Mouse (Mus musculus) CH12.LX (cell line): Measurements from ENCODE around the gene Ythdf2. TPM values are rescaled to one million over a fixed set of nuclear protein-coding genes. Genes with fewer than 3 reads are reported as not detected.

Experiments
- DNase-seq: peaks from one replicate; pipeline ENCODE4 v3.0.0-alpha.2; 2013; ENCODE audit errors: extremely low read depth
- H3K27ac ChIP-seq: 2 replicates; pipeline ENCODE4 v1.5.1; 2012; ENCODE audit warnings: low read depth, mild to moderate bottlenecking, control low read depth, moderate library complexity; ENCODE audit not compliant: insufficient read depth
- H3K27me3 ChIP-seq: replicated peaks from 2 replicates; pipeline ENCODE3; 2012; ENCODE audit warnings: inconsistent platforms
- H3K36me3 ChIP-seq, 2 experiments: replicated peaks in 1 of 2; 2 replicates each; pipeline versions ENCODE3 to v1.6.1; 2012; ENCODE audit warnings: inconsistent platforms in 1 of 2, low read length in 1 of 2, mild to moderate bottlenecking in 1 of 2, mixed read lengths in 1 of 2, moderate library complexity in 1 of 2; ENCODE audit not compliant: control insufficient read depth in 1 of 2, insufficient read depth in 1 of 2
- H3K4me1 ChIP-seq, 2 experiments: 2 replicates each; pipeline ENCODE4 v1.6.1; 2012; ENCODE audit warnings: inconsistent platforms in 1 of 2, moderate library complexity in 1 of 2; ENCODE audit not compliant: insufficient read depth in 2 of 2, control insufficient read depth in 1 of 2
- H3K4me2 ChIP-seq: 2 replicates; pipeline ENCODE4 v1.6.1; 2012; ENCODE audit warnings: low read depth, mild to moderate bottlenecking, control low read depth; ENCODE audit not compliant: poor library complexity, insufficient read depth, severe bottlenecking
- H3K4me3 ChIP-seq, 3 experiments: fragments of 150-350 bp in 1 of 3; sonication (generic) in 1 of 3; replicated peaks in 1 of 3; 2 replicates each; pipeline versions ENCODE3 to v1.5.1; 2011 to 2012; ENCODE audit warnings: low read depth in 2 of 3, low read length in 2 of 3, mild to moderate bottlenecking in 2 of 3, moderate library complexity in 2 of 3, control low read depth in 1 of 3, improper control_type of control experiment in 1 of 3, inconsistent platforms in 1 of 3, mixed read lengths in 1 of 3; ENCODE audit not compliant: poor library complexity in 1 of 3
- H3K79me2 ChIP-seq: replicated peaks from 2 replicates; pipeline ENCODE4 v1.6.1; 2012; ENCODE audit warnings: mild to moderate bottlenecking, moderate library complexity; ENCODE audit not compliant: control insufficient read depth, poor library complexity, insufficient read depth, severe bottlenecking; ENCODE audit errors: extremely low read depth
- H3K9ac ChIP-seq: 2 replicates; pipeline ENCODE4 v1.6.1; 2012; ENCODE audit warnings: low read depth, mild to moderate bottlenecking, control low read depth, moderate library complexity; ENCODE audit not compliant: insufficient read depth
- H3K9me3 ChIP-seq: replicated peaks from 2 replicates; pipeline ENCODE3; 2012; ENCODE audit warnings: low read length, inconsistent platforms, mixed read lengths
- BHLHE40 ChIP-seq: IDR thresholded peaks from 2 replicates; pipeline ENCODE4 v1.6.1; 2011; ENCODE audit warnings: mild to moderate bottlenecking, low read depth, low read length, improper control_type of control experiment
- CHD2 ChIP-seq: IDR thresholded peaks from 2 replicates; pipeline ENCODE4 v1.6.1; 2011; ENCODE audit warnings: low read length, improper control_type of control experiment
- CTCF ChIP-seq, 2 experiments: IDR thresholded peaks in 1 of 2; conservative IDR thresholded peaks in 1 of 2; 2 replicates each; pipeline ENCODE4 v1.5.1; 2011 to 2012; ENCODE audit warnings: low read depth in 2 of 2, low read length in 2 of 2, improper control_type of control experiment in 1 of 2, inconsistent platforms in 1 of 2, mild to moderate bottlenecking in 1 of 2, moderate library complexity in 1 of 2
- ELF1 ChIP-seq: IDR thresholded peaks from 2 replicates; pipeline ENCODE4 v1.6.1; 2014; ENCODE audit warnings: low read depth, mild to moderate bottlenecking, inconsistent platforms, low read length, improper control_type of control experiment
- EP300 ChIP-seq: IDR thresholded peaks from 2 replicates; pipeline ENCODE4 v1.6.1; 2011; ENCODE audit warnings: low read length, improper control_type of control experiment
- ETS1 ChIP-seq: conservative IDR thresholded peaks from 2 replicates; pipeline ENCODE4 v1.6.1; 2012; ENCODE audit warnings: low read depth, mild to moderate bottlenecking, inconsistent platforms, low read length, improper control_type of control experiment, moderate library complexity
- GABPA ChIP-seq: IDR thresholded peaks from 2 replicates; pipeline ENCODE4 v1.6.1; 2012; ENCODE audit warnings: low read depth, low read length, improper control_type of control experiment, inconsistent platforms; ENCODE audit not compliant: insufficient replicate concordance
- IRF4 ChIP-seq: IDR thresholded peaks from 2 replicates; pipeline ENCODE4 v1.6.1; 2014; ENCODE audit warnings: low read depth, mild to moderate bottlenecking, inconsistent platforms, low read length, improper control_type of control experiment
- JUN ChIP-seq: IDR thresholded peaks from 2 replicates; pipeline ENCODE4 v1.6.1; 2011; ENCODE audit warnings: low read depth, mild to moderate bottlenecking, low read length, improper control_type of control experiment, moderate library complexity; ENCODE audit not compliant: insufficient read depth
- JUND ChIP-seq: conservative IDR thresholded peaks from 2 replicates; pipeline ENCODE4 v1.6.1; 2011; ENCODE audit warnings: low read depth, low read length, improper control_type of control experiment
- KAT2A ChIP-seq: IDR thresholded peaks from 2 replicates; pipeline ENCODE4 v1.6.1; 2012; ENCODE audit warnings: low read length, improper control_type of control experiment, inconsistent platforms; ENCODE audit not compliant: insufficient replicate concordance
- MAFK ChIP-seq: IDR thresholded peaks from 2 replicates; pipeline ENCODE4 v1.6.1; 2011; ENCODE audit warnings: low read length, improper control_type of control experiment; ENCODE audit not compliant: insufficient replicate concordance
- MAX ChIP-seq: IDR thresholded peaks from 2 replicates; pipeline ENCODE4 v1.6.1; 2011; ENCODE audit warnings: low read length, improper control_type of control experiment
- MAZ ChIP-seq: IDR thresholded peaks from 2 replicates; pipeline ENCODE4 v1.6.1; 2012; ENCODE audit warnings: low read depth, mild to moderate bottlenecking, inconsistent platforms, low read length, improper control_type of control experiment, moderate library complexity
- MXI1 ChIP-seq: IDR thresholded peaks from 2 replicates; pipeline ENCODE4 v1.6.1; 2011; ENCODE audit warnings: mild to moderate bottlenecking, low read depth, low read length, improper control_type of control experiment
- MYC ChIP-seq: IDR thresholded peaks from 2 replicates; pipeline ENCODE4 v1.6.1; 2011; ENCODE audit warnings: low read depth, mild to moderate bottlenecking, improper control_type of control experiment, low read length
- NELFE ChIP-seq: IDR thresholded peaks from 2 replicates; pipeline ENCODE4 v1.6.1; 2011; ENCODE audit warnings: low read depth, low read length, improper control_type of control experiment
- PAX5 ChIP-seq: IDR thresholded peaks from 2 replicates; pipeline ENCODE4 v1.6.1; 2012; ENCODE audit warnings: low read length, inconsistent platforms, mixed read lengths
- POLR2A ChIP-seq: IDR thresholded peaks from 2 replicates; pipeline ENCODE4 v1.6.1; 2011; ENCODE audit warnings: low read depth, mild to moderate bottlenecking, improper control_type of control experiment, low read length
- RCOR1 ChIP-seq: conservative IDR thresholded peaks from 2 replicates; pipeline ENCODE4 v1.6.1; 2012; ENCODE audit warnings: low read depth, mild to moderate bottlenecking, inconsistent platforms, low read length, improper control_type of control experiment
- SIN3A ChIP-seq: IDR thresholded peaks from 2 replicates; pipeline ENCODE4 v1.6.1; 2012; ENCODE audit warnings: low read length, improper control_type of control experiment, inconsistent platforms
- SMC3 ChIP-seq: IDR thresholded peaks from 2 replicates; pipeline ENCODE4 v1.6.1; 2011; ENCODE audit warnings: low read depth, low read length, improper control_type of control experiment
- TBP ChIP-seq: conservative IDR thresholded peaks from 2 replicates; pipeline ENCODE4 v1.6.1; 2011; ENCODE audit warnings: low read depth, low read length, improper control_type of control experiment
- TCF12 ChIP-seq: IDR thresholded peaks from 2 replicates; pipeline ENCODE4 v1.6.1; 2014; ENCODE audit warnings: low read depth, mild to moderate bottlenecking, inconsistent platforms, low read length, improper control_type of control experiment
- UBTF ChIP-seq: IDR thresholded peaks from 2 replicates; pipeline ENCODE4 v1.6.1; 2012; ENCODE audit warnings: low read depth, mild to moderate bottlenecking, inconsistent platforms, low read length, improper control_type of control experiment, moderate library complexity
- USF1 ChIP-seq: IDR thresholded peaks from 2 replicates; pipeline ENCODE4 v1.6.1; 2014; ENCODE audit warnings: low read depth, mild to moderate bottlenecking, inconsistent platforms, low read length, improper control_type of control experiment
- ZKSCAN1 ChIP-seq: IDR thresholded peaks from 2 replicates; pipeline ENCODE4 v1.6.1; 2012; ENCODE audit warnings: low read depth, inconsistent platforms, low read length, improper control_type of control experiment, borderline replicate concordance
- ZMIZ1 ChIP-seq: IDR thresholded peaks from 2 replicates; pipeline ENCODE4 v1.6.1; 2012; ENCODE audit warnings: low read depth, mild to moderate bottlenecking, inconsistent platforms, low read length, improper control_type of control experiment
- ZNF384 ChIP-seq: IDR thresholded peaks from 2 replicates; pipeline ENCODE4 v1.6.1; 2012; ENCODE audit warnings: low read depth, low read length, improper control_type of control experiment, inconsistent platforms
- dilution Hi-C: fragments of 300-500 bp; cut with MboI; formaldehyde crosslinking; loops from 2 replicates; pipeline ENCODE4 v1.14.3; 2020; ENCODE audit warnings: low sequenced_read_pairs; ENCODE audit not compliant: extremely low pct_unique_long_range_greater_than_20kb, extremely low pct_ligation_motif_present
- in situ Hi-C: fragments of 300-500 bp; cut with MboI; formaldehyde crosslinking; loops from 3 replicates; pipeline ENCODE4 v1.14.3; 2019; ENCODE audit warnings: low sequenced_read_pairs, low pct_ligation_motif_present, low pct_unique_long_range_greater_than_20kb, mixed read lengths
- polyA plus RNA-seq: library from polyadenylated mRNA; unstranded; fragments of >175 nt; gene quantifications from 2 replicates; pipeline ENCODE4 v1.2.1, GENCODE M21; 2012; ENCODE audit warnings: low read depth; ENCODE audit not compliant: insufficient read length
- total RNA-seq, 2 experiments: library from RNA; depleted of rRNA; stranded (reverse); fragments of 300-350 nt in 1 of 2; fragments of >200 nt in 1 of 2; gene quantifications; 2 replicates each; pipeline ENCODE4 v1.2.3; 2012 to 2014

The Ythdf2 gene
- total and polyA plus RNA-seq, 3 experiments: 51.6 to 78.3 (median 56.5) TPM

DNA sequence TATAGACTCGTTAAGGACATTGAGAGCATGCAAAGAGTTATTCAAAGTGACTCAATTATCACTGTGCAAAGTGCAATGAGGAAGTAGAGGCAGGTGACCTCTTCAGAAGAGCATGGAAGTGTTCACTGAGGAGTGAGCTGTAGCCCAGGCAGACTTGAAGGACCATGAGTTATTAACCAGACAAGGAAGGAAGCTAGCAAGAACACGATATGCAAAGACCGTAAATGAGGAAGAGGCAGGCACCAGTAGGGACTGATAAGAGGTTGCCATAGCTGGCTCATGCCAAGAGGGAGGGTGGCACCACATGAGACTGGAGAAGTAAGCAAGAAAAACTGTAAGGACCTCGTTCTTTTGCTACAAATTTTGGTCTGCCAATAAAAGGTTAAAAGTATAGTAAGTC is 2.7 kb upstream of the Ythdf2 start:
- dilution Hi-C loops (no loop called here), in situ Hi-C loops (loop anchor here (5.0 kb wide), 1 partner anchor 37 kb away; no protein-coding TSS in a partner anchor)
- no peaks in the 10 kb centered on the region for H3K9me3 ChIP-seq
- H3K27me3 ChIP-seq: no peaks in the 10 kb centered on the region
- H3K36me3 ChIP-seq: peaks cover 2 to 9% of the 10 kb centered on the region in 2 experiments
- H3K27ac ChIP-seq: no peak overlapping the region
- H3K4me3 ChIP-seq: no peak overlapping the region
- H3K4me2 ChIP-seq: no peak overlapping the region
- H3K4me1 ChIP-seq: peaks cover 6 to 27% of the 10 kb centered on the region in 2 experiments
- no peak overlapping the region; the same call in 1 of the 2 replicates for H3K9ac ChIP-seq
- H3K79me2 ChIP-seq: peaks cover 19% of the 10 kb centered on the region
- peak; percentile 40 for DNase-seq
- TF ChIP-seq RCOR1 (no peak), UBTF (no peak), MXI1 (no peak), IRF4 (no peak), CTCF (conservative IDR thresholded peaks at IDR 0.05 in 1 of 2, IDR thresholded peaks at IDR 0.05 in 1 of 2; ENCODE audit: low read depth in 2 of 2, low read length in 2 of 2) (no peak), ZNF384 (no peak), JUND (no peak), ELF1 (no peak), MYC (no peak), PAX5 (no peak), ZMIZ1 (no peak), ETS1 (no peak), EP300 (no peak), BHLHE40 (no peak), MAZ (no peak), TBP (no peak), ZKSCAN1 (no peak), SMC3 (no peak), SIN3A (no peak), JUN (no peak)

DNA sequence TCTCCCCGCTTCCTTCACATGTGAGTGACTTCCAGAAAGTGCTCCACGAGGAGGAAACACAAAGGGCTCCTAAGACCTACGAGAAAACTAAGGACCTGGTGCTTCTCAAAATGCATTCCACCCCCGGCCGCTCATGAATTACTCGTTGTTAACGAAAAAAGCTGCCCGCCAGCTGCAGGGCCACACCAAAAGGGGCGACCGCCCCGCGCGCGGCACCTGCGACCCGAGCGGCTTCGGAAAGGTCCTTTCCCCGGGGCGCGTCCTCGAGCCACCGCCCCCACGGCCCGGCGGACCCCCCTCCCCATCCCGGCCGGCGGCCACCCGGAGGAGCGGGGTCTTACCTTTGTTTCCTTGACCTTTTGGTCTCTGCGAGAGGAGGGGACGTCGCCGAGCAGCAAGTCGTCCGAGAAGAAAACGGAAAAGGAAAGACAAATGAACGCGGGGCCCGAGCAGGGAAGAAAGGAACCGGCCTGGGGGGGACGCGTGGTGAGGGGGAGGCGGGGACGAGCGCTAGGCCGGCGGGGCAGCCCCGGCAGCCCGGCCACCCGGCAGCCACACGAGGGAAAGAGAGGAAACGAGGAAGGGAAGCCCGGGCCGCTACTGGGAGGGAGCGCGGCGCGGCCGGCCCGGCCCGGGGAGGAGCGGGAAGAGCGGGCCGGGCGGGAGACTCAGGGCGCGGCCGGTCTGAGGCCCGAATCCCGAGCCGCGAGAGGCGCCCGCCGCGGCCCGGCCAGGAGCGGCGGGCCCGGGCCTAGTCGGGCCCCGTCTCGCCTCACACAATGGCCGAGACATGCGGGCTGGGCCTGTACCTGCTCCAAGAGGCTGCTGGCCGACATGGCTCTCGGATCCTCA is 786 bp downstream of the Ythdf2 start:
- peaks cover 10 to 38% of the 10 kb centered on the region in 2 experiments for H3K36me3 ChIP-seq
- H3K9ac ChIP-seq: peak overlapping the region; percentile 97
- peaks cover 8 to 46% of the 10 kb centered on the region in 2 experiments for H3K4me1 ChIP-seq
- H3K4me2 ChIP-seq: peak overlapping the region; percentile 60
- H3K27ac ChIP-seq: peak overlapping the region; percentile 56
- no peaks in the 10 kb centered on the region for H3K27me3 ChIP-seq
- peak overlapping the region; percentile 72 to 94 (median 81) for H3K4me3 ChIP-seq
- in situ Hi-C loops (no loop called here), dilution Hi-C loops (no loop called here)
- no peak for DNase-seq
- peaks cover 50% of the 10 kb centered on the region for H3K79me2 ChIP-seq
- H3K9me3 ChIP-seq: no peaks in the 10 kb centered on the region
- no peak for TF ChIP-seq PAX5
- TF ChIP-seq MYC: no peak
- no peak for TF ChIP-seq TCF12
- no peak for TF ChIP-seq MAZ
- no peak for TF ChIP-seq ELF1
- TF ChIP-seq ETS1: no peak
- TF ChIP-seq MAFK: no peak
- no peak for TF ChIP-seq IRF4
- TF ChIP-seq SIN3A: peak; percentile 40; the same call in 1 of the 2 replicates
- TF ChIP-seq POLR2A: no peak
- TF ChIP-seq CTCF (conservative IDR thresholded peaks at IDR 0.05 in 1 of 2, IDR thresholded peaks at IDR 0.05 in 1 of 2; ENCODE audit: low read depth in 2 of 2, low read length in 2 of 2): no peak
- TF ChIP-seq MAX: no peak
- TF ChIP-seq GABPA: no peak
- TF ChIP-seq USF1: no peak
- no peak for TF ChIP-seq BHLHE40
- no peak for TF ChIP-seq NELFE
- no peak for TF ChIP-seq KAT2A
- no peak for TF ChIP-seq JUND
- TF ChIP-seq MXI1: peak; percentile 13; the same call in 1 of the 2 replicates
- no peak for TF ChIP-seq CHD2
- no peak for TF ChIP-seq ZMIZ1
- no peak for TF ChIP-seq JUN
- no peak for TF ChIP-seq TBP
